Mouse (Mus musculus): ENCODE measurements at regions not wholly inside any gene's neighbourhood (a gene's known extent, or its start where the extent isn't known, plus 50 kb on each side); places are given as distances from the start of the nearest gene placed in this dataset.

- peak in 1 of 2 experiments; percentile 8 for DNase-seq
These were observed 123.9 kb upstream of the Slc35b3 start for GRCm38 (mm10) chr13:39084544-39084943.

GRCm38 (mm10) chr13:39074211-39074610, 113.5 kb upstream of the Slc35b3 start:
- DNase-seq: no peak

- no peak for DNase-seq
These were observed 71.6 kb upstream of the Slc35b3 start for GRCm38 (mm10) chr13:39032263-39032662.

- no peak for DNase-seq
These were observed 59.5 kb upstream of the Slc35b3 start for GRCm38 (mm10) chr13:39020168-39020567.

GRCm38 (mm10) chr13:39011696-39012095, 51.0 kb upstream of the Slc35b3 start:
- peak; percentile 83 to 89 for DNase-seq
